Mouse (Mus musculus): ENCODE measurements at regions not wholly inside any gene's neighbourhood (a gene's known extent, or its start where the extent isn't known, plus 50 kb on each side); places are given as distances from the start of the nearest gene placed in this dataset.

- TF ChIP-seq CTCF (conservative IDR thresholded peaks at IDR 0.05; ENCODE audit: insufficient read depth, insufficient read length, low read depth, low read length) (no peak), POLR2A (IDR thresholded peaks at IDR 0.05; ENCODE audit: low read depth, low read length) (no peak)
Measured at GRCm38 (mm10) chr2:92530677-92531076, 68.8 kb upstream of the Chst1 start.

Measured in kidney, adult 2 months (tissue).